Mouse (Mus musculus) right cerebral cortex, postnatal 36 days (tissue): ENCODE measurements around the gene Naa11.

ENCODE experiments used
- DNase-seq, 2 experiments: peaks; one replicate each; pipeline ENCODE4 v3.0.0; 2022; ENCODE audit warnings: low spot score in 2 of 2, mixed read lengths in 1 of 2

Gene Naa11

GRCm38 (mm10) chr5:97345129-97345528 lies 47.0 kb downstream of the Naa11 start:
- no peak for DNase-seq

- no peak for DNase-seq
These were observed 48.0 kb downstream of the Naa11 start for GRCm38 (mm10) chr5:97344144-97344543.

- no peak for DNase-seq
These were observed 57.4 kb downstream of the Naa11 start for GRCm38 (mm10) chr5:97334794-97335193.
